Mouse (Mus musculus): ENCODE measurements around the gene Ralgps1.
A peak's percentile ranks its signal among the peaks of the same experiment; 100 is the strongest.

Gene Ralgps1

GRCm38 (mm10) chr2:33237581-33237980 lies 133.7 kb downstream of the Ralgps1 start:
- no peak for DNase-seq (ENCODE audit: low spot score)

GRCm38 (mm10) chr2:33234848-33235247 lies 136.4 kb downstream of the Ralgps1 start:
- no peak for DNase-seq (ENCODE audit: low spot score)

- DNase-seq (ENCODE audit: low spot score): no peak
These were observed 137.4 kb downstream of the Ralgps1 start for GRCm38 (mm10) chr2:33233856-33234255.

DNA sequence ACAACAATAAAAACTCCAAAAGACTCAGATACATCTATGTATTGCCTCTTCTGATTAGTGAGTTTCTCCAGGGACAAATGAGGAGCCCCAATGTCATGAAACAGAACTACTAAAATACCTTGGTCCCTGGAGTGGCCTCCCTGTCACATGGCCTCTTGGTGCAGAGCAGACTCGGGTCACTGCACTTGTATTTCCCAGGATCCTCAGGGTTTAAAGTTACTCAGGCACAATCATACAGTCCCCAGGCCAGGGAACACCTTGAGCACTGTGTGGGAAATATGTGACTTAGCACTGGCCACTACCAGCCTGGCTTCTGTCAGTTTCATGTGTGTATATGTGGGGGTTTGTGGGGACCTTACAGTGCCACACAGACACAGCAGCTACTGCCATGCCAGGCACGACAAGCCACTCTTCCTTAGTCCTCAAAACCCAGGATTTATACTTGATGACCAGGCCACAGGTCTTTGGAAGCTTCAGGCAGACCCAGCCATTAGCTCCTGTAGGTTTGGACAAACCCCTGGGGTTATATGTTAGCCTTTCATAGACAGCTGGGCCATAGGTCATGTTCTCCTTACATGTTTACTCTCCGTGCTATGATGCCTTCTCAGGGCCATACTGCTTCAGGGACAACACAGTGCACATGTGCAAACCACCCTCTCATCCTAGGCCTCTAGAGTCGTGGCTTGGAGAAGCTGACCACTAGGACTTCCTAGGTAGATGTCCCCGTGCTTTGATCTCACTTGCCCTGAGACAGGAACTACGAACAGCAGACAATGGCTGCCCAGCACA lies 138.3 kb downstream of the Ralgps1 start:
- no peak for DNase-seq (ENCODE audit: low spot score)

- no peak for DNase-seq (ENCODE audit: low spot score)
These were observed 139.5 kb downstream of the Ralgps1 start for GRCm38 (mm10) chr2:33231788-33232187.

- DNase-seq (ENCODE audit: low spot score): no peak
These were observed 140.6 kb downstream of the Ralgps1 start for GRCm38 (mm10) chr2:33230701-33231100.

DNA sequence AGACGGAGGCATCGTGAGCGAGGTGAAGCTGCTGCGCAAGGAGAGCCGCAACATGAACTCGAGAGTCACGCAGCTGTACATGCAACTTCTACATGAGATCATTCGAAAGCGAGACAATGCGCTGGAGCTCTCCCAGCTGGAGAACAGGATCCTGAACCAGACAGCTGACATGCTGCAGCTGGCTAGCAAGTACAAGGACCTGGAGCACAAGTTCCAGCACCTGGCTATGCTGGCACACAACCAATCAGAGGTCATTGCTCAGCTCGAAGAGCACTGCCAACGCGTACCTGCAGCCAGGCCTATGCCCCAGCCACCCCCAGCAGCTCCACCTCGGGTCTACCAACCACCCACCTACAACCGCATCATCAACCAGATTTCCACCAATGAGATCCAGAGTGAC lies 142.7 kb downstream of the Ralgps1 start:
- no peak for DNase-seq (ENCODE audit: low spot score)

DNA sequence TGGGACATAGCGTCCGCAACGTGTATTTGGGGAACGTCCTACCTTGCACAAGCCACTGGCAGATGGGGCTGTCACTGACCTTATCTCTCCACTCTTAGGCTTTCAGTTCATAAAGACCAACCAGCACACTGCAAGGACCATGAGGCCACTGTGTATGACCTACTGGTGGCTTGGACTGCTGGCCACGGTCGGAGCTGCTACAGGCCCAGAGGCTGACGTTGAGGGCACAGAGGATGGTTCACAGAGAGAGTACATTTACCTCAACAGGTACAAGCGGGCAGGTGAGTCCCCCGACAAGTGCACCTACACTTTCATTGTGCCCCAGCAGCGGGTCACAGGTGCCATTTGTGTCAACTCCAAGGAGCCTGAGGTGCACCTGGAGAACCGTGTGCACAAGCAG lies 143.2 kb downstream of the Ralgps1 start:
- no peak for DNase-seq (ENCODE audit: low spot score)

DNA sequence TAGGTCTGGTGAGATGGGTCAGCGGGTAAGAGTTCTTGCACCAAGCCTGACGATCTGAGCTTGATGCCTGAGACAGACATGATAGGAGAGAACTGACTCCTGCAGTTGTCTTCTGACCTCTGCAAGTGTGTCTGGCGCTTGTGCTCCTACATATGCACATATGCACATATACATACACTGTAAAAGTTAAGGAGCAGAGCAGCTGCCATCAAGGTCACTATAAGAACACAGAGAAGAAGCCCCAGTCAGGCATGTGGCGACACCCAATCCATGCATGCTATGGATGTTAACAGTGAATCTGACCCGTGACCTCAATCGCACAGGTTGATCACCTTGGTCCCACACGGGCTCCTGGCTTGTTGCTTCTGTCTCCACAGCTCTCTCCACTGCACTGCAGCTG lies 145.4 kb downstream of the Ralgps1 start:
- no peak for DNase-seq (ENCODE audit: low spot score)

- no peak for DNase-seq (ENCODE audit: low spot score)
These were observed 147.5 kb downstream of the Ralgps1 start for GRCm38 (mm10) chr2:33223656-33224358.

- DNase-seq (ENCODE audit: low spot score): no peak
These were observed 148.8 kb downstream of the Ralgps1 start for GRCm38 (mm10) chr2:33222480-33222879.

DNA sequence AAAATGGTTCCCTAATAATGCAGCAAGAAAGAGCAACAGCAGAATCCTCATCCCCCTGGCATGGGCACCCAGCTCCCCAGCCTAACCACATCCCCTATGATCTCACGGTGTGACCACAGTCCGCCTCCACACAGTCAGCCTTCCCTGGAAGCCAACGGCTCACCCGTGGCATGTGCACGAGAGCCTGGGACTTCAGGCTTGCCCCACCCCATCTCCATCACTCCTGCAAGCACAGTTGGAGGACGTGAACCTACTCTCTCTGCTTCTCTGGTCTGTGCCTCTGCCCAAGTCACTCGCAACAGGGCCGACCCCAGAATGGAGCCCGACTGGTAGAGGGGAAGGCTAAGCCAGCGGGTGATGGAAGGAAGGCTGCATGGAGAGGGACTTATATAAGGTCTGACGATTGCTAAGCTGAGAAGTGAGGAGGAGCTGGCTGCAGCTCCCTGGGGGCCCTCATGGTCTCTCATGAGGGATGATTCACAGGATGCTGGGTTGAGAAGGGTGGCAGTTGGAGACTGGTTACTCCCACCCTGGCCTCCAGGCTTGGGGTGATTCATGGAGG lies 149.9 kb downstream of the Ralgps1 start:
- DNase-seq (ENCODE audit: low spot score): no peak

DNA sequence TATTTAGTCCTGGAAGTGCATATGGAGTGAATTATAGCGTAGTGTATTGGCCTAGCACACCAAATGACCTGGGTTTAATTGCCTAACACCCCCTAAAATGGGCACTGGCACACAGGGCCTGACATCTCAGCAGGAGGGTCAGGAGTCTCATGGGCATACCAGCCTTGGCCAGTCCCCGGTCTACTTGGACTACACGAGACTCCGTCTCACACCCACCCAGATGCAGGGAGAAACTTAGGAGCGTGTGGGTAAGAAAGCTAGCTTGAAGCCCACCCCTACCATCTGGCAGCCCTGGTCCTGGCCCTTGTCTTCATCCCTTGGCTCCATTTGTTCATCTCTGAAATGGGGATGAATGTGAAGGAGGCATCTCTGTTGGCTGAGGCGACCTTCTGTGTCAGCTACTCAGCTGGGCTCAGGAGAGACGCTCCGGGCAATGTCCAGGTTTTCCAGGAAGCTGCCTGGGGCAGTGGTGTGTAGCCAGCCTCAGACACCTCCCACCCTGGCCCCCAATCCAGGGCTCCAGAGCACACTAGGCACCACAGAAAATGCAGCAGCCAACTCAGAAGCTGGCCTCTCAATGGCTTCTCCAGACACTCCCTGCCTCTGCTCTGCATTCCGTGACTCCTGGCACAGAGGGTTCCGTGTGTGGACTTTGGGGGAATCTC lies 150.5 kb downstream of the Ralgps1 start:
- no peak for DNase-seq (ENCODE audit: low spot score)

- DNase-seq (ENCODE audit: low spot score): no peak
These were observed 151.0 kb downstream of the Ralgps1 start for GRCm38 (mm10) chr2:33220246-33220645.

DNA sequence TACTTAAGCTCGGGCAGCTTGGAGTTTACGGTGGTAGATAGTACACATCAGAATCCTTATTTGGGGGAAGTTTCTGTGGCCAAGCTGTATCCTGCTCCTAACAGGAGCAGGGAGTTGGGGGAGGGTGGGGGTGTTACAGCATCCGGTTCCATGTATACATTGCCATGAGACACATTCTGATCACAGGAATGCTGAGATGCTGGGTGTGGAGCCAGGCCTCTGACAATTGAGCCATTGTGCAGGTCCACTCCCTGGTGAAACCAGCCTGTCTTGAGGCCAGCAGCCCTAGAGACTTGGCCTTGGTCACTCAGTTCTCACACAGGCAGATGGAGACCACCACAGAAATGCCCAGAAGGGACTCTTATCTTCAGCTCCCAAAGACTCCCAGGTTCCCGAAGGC lies 151.6 kb downstream of the Ralgps1 start:
- no peak for DNase-seq (ENCODE audit: low spot score)

GRCm38 (mm10) chr2:33218903-33219625 lies 152.2 kb downstream of the Ralgps1 start:
- no peak for DNase-seq (ENCODE audit: low spot score)

DNA sequence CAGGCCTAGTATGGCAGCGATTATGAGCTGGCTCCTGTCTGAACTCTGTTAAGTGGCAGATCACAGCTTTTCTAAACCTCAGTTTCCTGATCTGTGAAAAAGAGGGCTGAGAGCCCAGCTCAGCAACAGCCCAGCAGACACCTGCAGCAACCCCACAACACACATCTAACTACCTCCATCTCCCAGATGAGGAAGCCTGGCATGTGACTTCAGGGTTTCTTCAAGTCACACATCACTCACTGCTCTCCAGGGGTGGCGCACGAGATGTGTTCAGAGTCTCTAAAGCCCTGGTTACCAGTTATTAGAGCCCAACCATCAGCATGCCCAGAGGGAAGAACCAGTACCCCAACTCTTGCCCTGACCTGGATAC lies 153.9 kb downstream of the Ralgps1 start:
- DNase-seq (ENCODE audit: low spot score): no peak

GRCm38 (mm10) chr2:33216645-33217424 lies 154.5 kb downstream of the Ralgps1 start:
- DNase-seq (ENCODE audit: low spot score): no peak

DNA sequence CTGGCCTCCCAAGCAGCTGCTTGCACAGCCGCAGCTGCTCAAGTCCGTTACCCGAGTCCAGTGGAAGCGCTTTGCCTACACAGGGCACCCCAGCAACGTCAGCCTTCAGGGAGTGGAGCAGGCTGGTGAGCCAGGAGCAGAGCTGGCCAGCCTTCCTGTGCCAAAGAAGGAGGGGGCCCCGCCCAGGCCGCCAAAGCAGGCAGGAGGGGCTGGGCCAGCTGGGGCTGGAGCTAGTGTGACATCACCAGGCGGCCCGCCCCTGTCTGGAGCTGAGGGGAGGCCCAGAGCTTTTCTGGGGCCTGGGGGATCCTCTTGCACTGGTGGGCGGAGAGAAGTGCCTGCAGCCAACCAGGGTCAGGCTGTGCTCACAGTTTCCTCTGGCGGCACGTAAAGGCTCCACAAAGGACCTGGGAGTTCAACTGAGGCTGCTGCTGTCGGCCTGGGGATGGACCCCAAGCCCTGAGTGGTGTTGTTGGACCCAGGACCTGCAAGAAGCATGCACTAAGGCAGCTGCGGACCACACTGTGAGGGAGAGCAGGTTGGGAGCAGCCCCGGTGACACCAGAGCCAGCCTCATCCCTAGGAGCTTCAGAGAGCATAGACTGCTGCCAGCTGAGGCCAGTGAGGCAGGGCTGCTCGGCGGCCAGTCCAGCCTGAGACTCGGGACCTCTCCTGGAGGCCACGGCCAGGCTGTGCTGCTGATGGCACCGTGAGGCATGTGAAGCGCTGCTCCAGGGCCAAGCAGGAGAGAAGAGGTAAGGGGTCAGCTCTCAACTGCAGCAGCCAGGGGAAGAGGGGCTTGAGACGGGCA lies 155.4 kb downstream of the Ralgps1 start, which contains the start of gene Angptl2:
Angptl2 (plus strand) TSS at position 370 of the 810 bp plus-strand sequence.
- DNase-seq (ENCODE audit: low spot score): peak; percentile 39

- DNase-seq (ENCODE audit: low spot score): no peak
These were observed 156.0 kb downstream of the Ralgps1 start for GRCm38 (mm10) chr2:33215177-33215699.

All from layer of hippocampus, adult 9-10 months (tissue).